24 mouse cellular contexts compared by ENCODE assay signal in the genomic region with DNA sequence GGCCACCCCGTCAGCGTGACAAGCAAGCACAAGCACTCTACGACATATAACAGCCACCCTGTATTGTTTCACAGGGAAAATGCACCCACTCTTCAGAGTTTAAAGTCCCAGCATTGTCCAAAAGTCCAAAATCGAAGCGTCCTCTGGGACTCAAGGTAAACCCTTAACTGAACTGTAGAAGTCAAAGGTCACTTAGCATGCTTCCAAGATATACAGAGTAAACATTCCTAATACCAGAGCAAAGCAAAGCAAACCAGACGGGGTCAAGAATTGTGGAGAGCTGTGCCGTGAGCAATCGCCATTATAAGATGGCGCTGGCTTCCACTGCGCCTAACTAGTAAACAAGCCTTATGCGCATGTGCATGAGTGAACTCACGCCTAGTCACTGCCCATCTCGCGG.
"Had no signal": no experiment of that assay in that cellular context is flagged by ENCODE, and none has a peak within 500 bp of the region (broad histone marks: within the 10 kb centered on the region; RNA-seq: fewer than 3 reads in every experiment).

No protein-coding gene starts in this region.

- H3K4me1 ChIP-seq: limb, embryonic 12.5 days had no signal

- H3K27me3 ChIP-seq: heart, embryonic 12.5 days; hindbrain, embryonic 12.5 days; intestine, embryonic 15.5 days; limb, embryonic 12.5 days; liver, embryonic 12.5 days had no signal

- H3K9me3 ChIP-seq: heart, embryonic 10.5 days; heart, embryonic 12.5 days; hindbrain, embryonic 10.5 days; hindbrain, embryonic 12.5 days; intestine, embryonic 15.5 days; limb, embryonic 12.5 days; liver, embryonic 12.5 days had no signal

- DNase-seq: gastrocnemius, adult 2 months; gastrocnemius, postnatal 10 days; gastrocnemius, postnatal 25 days; heart, adult 18-20 months; heart, postnatal 10 days; heart, postnatal 4 days; kidney, adult 18-20 months; kidney, postnatal 14 days; kidney, postnatal 4 days; left cerebral cortex, postnatal 4 days; liver had no signal

- H3K27ac ChIP-seq: gastrocnemius, adult 2 months; heart, embryonic 10.5 days; hindbrain, embryonic 10.5 days; hindbrain, embryonic 12.5 days; hindbrain, embryonic 14.5 days; intestine, embryonic 15.5 days; kidney, postnatal 0 days; layer of hippocampus, adult 2 months; limb, embryonic 12.5 days; liver, embryonic 12.5 days had no signal

- H3K36me3 ChIP-seq: heart, embryonic 10.5 days; heart, embryonic 12.5 days; hindbrain, embryonic 10.5 days; hindbrain, embryonic 12.5 days; intestine, embryonic 15.5 days; limb, embryonic 12.5 days had no signal

- H3K4me2 ChIP-seq: heart, embryonic 12.5 days; hindbrain, embryonic 12.5 days; hindbrain, embryonic 14.5 days; intestine, embryonic 15.5 days; limb, embryonic 12.5 days; liver, embryonic 12.5 days had no signal

- H3K9ac ChIP-seq: heart, embryonic 12.5 days; hindbrain, embryonic 12.5 days; hindbrain, embryonic 14.5 days; intestine, embryonic 15.5 days; limb, embryonic 12.5 days; liver, embryonic 12.5 days had no signal

- H3K4me3 ChIP-seq: gastrocnemius, adult 2 months; heart, embryonic 10.5 days; heart, embryonic 12.5 days; hindbrain, embryonic 10.5 days; hindbrain, embryonic 12.5 days; intestine, embryonic 15.5 days; layer of hippocampus, adult 2 months; limb, embryonic 12.5 days; liver, embryonic 12.5 days had no signal

- ATAC-seq: hindbrain, embryonic 16.5 days; inflammation-experienced regulatory T-cells, adult 6 months; intestine, embryonic 15.5 days; intestine, postnatal 0 days; liver, embryonic 12.5 days had no signal
